Mouse (Mus musculus) kidney, adult 18-20 months (tissue): ENCODE data around the gene Slc24a5.
"Not testable (repeated sequence)": the region's sequence is repeated elsewhere in the genome, so short reads cannot be mapped to it uniquely, and the experiment has no call there.

ENCODE experiments used
- DNase-seq: peaks from one replicate; pipeline ENCODE4 v3.0.0; 2021

Gene Slc24a5

DNA sequence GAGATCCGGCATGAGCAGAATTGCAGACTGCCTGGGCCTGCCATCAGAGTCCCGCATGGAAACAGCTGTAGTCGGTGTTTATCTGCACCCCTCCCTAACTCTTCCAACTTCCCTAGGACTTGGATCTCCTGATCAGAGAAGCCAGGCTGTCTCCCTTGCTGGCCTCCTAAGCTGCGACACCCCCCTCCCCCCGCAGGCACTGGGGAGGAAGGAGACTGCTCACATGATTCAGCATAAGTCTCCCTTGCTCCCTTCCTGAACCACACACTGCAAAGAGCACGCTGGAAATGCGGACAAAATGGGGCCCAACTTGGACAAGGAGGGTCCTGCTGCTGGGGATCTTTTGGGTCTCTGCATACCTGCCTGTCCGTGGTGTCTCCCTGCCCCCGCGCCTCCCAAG lies at the start of gene Slc24a5:
Slc24a5 (plus strand) TSS at position 231 of the 400 bp plus-strand sequence.
- no peak for DNase-seq

DNA sequence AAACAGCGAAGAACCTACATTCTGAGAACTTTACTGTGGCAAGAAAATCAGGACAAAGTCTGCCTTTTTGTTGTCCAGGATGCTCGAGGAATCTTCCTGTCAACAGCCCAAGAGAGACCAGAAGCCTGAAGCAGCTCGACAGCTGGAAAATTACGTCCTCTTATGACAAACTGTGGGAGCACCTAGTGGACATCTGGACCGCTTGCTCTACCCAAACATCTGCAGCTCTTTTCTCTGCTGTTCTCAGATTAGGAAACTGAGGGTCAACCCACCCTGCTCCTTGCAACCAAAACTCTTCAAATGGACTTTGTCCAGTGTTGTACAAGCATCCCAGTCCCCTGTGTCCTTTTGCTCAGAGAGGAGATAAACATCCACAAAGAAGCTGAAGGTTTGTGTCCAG lies 43.5 kb upstream of the Slc24a5 start:
- no peak for DNase-seq

DNA sequence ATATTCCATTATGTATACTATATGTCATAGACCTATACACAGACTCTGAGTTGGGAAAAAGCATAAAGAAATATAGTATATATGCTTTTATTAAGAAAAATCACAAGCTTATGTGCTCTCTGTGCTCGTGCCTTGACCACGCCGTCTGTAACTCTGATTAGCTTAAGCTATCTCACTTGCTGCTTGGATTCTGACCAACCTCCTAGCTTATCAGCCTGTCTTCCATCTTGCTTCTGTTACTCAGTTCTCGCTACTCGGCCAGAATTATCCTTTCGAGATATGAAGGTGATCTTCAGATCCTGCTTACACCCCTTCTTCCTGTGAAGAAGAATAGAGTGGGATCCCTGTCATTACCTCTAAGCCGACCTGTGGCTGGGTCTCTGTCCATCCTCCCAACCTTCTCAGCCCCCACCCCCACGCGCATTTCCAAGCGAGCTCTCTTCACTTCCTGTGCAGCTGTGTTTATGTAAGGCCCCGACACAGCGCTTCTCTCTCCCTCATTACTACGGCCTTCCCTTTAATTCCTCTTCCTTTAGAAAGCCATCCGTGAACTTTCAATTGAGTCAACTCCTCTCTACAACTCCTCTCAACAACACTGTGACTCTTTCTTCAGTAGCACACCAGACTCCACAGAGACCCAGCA lies 41.4 kb upstream of the Slc24a5 start:
- DNase-seq: no peak

DNA sequence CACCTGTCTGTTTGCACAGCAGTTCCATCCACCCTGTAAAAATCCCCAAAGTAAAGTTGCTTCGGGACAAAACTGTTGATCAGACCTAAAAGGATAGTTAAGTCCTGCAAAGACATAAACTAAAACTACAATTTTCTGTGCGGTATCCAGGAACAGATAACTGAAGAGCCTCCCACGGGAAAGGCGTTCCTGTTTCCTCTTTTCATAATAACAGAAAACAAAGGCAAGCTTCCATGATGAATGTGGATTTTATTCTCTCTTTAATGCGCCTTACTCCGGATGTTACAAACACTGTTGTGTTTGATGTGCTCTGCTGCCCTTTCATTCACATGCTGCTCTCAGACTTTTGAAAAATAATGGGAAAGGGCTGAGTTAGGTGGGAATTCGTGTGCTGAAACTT lies 37.3 kb upstream of the Slc24a5 start:
- no peak for DNase-seq

DNA sequence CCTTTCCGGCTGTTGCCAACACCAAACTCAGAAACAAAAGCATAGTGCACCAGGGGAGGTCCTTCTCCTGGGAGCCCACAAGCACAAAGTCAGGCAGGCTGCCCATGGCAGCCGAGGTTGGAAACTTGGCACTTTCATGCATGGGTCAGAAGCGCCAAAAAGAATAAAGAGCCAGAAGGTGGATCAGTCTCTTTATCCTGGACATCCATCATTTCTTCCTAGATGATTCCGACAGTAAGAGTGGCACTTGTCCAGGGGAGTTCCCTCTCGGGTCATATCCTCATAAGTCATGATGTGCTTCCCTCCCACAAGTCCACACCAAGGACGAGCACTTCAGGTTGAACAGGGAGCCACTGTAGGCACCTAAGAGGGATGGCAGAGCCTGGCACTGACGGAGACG lies 36.8 kb upstream of the Slc24a5 start:
- no peak for DNase-seq

DNA sequence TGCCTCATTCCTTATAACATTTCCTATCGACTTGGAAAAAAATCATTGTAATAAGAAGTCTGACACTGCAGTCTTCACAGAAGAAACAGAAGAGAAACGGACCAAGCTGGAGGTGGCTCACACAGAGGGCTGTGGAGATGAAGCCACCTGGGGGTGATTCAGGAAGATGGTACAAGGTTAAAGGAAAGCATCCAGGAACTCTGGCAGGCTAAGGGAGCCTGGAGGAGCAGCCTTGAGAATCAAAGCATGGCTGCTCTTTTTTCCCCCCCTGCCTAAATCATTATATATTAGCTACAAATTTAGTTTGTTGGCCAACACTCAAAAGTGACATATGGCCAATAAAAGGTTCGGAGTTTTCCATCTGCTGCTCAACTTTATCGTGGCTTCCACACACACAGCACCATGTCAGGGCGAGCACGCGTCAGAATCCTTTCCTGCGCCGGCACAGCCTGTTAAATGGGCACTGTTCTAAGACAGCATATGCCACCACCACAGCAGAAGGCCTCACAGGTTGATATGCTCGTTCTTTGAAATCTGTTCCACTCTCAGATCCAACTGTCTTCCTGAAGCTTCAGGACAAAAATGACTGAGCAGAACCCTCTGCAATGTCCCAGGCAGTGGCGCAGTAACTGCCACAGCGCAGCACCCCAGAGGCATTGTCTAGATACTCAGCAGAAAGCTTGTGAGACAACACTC lies 36.2 kb upstream of the Slc24a5 start:
- DNase-seq: no peak

DNA sequence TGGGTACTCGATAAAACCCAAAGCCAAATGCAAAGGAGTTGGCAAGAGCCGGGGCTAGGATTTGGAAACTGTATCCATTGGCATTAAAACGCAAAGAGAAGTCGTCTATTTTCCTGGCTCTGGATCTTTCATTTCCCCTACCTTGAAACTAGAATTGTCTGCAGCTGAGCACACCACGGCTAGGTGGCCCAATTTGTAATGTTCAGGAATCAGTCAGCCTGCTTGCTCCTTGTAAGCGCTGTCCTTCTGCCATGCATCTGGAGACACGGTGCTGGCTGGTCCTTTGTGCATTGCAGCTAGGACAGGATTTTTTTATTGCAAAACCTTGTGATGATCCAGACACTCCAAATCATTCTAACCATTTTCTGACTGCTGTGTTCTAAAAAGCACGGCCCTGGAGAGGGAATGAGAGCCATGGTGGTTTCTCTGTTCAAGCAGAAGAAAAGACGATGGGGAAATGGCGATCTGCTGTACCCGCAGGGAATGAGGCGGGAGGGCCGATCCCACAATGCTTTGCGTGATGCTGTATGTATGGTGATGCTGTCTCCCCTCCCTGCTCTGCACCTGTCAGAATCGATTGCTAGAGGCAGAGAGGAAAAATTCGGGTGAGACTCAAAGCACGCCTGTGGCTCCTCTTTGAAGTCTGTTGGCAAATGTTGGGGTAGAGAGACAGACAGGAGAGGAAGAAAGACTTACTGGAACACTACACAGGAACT lies 35.5 kb upstream of the Slc24a5 start:
- no peak for DNase-seq

DNA sequence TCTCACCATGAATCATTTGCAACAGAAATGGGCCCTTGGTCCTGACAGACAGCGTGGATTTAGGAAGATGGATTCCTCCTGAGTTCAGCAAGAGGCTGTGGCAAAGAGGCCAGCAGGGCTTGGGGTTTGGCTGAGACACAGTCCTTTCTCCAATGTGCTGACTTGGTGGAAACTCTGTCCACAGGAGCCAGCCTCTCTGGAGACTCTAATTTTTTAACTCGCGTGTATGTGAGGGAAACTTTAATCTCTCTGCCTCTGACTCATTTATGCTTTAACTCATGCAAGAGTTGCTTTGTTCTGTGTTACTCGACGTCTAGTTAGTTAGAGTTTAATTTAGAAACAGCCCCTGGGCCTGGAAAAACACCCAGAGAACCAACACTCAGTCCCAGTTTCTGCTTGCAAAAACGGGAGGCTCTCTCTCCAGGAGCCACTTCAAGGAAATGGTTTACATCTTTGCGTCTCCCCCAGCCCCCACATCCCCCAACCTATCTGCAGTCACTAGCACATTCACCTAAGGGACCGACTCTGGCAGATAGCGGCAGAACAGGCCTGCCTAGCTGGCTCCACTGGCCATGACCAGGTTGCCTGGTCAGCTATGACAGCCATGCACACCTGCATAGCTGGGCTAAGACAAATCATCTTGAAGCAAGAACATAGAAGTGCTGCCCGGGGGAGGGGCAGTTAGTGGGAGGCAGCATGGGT lies 34.7 kb upstream of the Slc24a5 start:
- peak; percentile 33 for DNase-seq

DNA sequence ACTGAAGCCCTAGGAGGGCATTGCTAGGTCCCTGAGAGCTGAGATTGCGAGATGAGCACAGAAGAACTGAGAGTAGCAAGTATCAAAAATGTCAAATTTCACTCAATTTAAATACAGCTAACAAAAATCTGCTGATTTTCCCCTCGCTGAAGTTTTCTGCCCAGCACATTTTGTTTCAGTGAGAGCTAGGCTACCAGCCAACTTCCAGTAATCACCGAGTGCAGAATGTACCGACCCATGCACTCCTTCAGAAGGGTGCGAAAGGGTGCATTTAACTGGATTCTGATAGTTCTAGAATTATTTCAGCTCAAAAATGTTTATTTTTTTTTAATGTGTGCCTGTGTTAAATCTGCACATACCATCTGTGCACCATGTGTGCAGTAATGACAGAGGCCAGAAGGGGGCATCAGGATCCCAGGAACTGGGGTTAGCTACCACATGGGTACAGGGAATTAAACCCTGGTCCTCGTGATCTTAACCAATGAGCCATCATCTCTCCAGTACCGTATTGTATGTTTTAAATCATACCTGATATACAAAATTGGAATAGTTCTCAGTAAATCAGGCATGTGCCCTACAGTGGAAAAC lies 12.5 kb upstream of the Slc24a5 start:
- DNase-seq: no peak

DNA sequence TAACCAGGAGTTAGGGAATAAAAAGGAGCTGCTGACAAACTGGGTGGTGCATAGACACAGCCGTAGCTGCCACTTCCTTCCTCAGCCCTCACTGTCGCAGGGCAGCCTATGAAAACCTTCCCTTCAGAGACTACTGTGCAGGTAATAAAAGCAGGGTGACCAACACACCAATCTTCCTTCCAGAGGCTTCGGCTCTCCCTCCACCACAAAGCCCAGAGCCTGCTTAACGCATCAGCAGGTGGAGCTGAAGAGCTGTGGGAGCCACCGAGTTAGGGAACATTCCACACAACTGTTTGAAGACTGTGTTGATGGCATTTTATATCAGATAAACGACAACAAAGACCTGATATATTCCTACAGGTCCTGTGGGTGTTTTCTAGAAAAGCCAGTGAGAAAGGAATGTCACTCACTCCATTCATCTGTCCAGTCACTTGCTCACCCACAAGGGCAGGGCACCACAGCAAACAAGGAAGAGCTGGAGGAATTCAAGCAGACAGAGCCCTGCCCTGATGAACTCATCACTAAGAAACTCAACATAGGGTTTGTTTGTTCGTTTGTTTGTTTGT lies 10.6 kb upstream of the Slc24a5 start:
- peak; percentile 38 for DNase-seq

DNA sequence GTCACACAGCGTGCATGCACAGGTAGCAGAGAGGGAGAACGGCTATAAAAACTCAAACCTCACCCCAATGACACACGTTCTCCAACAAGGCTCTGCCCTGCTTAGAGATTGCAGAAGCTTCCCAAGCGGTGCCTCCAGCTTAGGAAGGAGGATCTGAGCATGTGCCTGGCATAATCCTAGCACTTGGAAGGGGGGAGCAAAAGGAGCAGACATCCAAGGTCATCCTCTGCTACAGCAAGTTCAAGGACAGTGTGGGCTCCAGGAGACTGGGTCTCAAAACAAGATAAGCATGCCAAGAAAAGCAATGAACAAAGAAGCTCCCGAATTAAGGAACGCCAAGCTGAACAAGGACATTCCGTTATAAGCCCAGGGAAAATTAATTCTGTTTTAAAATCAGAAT lies 6.5 kb upstream of the Slc24a5 start:
- no peak for DNase-seq

DNA sequence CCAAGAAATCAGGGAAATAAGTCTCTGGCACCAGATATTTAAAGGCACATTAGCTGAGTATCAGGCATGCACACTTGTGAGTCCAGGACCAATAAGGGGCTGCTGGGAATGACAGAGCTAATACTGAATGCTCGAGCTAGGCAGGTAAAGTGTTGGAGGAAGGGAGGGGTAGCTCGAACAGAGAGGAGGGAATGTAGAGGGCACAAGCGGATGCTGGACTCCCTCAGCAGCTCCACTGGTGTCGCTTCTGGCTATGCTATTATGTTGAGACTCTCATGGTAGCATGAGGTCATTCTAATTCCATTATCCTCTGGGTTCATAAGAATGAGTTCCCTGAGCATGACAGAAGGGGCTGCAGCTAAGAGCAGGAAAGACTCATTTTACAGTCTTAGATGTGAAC lies 5.0 kb upstream of the Slc24a5 start:
- no peak for DNase-seq

DNA sequence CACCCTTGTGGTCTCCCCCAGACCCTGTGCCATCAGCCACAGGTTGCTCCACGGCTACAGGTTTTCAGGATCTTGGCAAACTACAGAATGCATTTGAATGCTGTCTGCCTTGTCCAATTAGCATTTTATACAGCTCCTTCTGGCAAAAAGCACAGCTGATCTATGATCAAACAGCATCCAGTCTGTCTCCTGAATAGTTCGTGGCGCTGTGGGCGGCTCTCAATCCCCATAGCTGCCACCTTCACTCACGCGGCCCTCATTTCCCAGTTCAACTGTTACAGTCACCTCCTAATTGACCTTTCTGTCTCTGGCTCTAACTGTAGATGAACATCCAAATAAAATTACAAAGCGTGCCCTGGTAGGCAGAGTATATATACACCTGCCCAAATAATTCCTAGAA lies 551 bp upstream of the Slc24a5 start:
- no peak for DNase-seq

DNA sequence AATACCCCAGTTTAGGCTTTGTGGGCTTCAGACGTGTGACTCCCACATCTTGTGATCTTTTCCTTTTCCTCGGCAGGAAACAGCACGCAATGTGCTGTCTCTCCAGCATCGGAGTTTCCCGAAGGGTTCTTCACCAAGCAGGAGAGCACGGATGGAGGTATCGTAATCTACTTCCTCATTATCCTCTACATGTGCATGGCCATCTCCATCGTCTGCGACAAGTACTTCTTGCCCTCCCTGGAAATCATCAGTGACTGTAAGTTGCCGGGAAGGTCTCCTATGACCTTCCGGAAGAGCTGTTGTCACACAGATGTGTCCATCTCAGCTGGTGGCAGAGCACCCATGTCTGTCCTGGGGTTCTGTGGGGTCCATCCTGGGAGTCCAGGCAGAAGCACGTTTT lies 772 bp downstream of the Slc24a5 start:
- no peak for DNase-seq

DNA sequence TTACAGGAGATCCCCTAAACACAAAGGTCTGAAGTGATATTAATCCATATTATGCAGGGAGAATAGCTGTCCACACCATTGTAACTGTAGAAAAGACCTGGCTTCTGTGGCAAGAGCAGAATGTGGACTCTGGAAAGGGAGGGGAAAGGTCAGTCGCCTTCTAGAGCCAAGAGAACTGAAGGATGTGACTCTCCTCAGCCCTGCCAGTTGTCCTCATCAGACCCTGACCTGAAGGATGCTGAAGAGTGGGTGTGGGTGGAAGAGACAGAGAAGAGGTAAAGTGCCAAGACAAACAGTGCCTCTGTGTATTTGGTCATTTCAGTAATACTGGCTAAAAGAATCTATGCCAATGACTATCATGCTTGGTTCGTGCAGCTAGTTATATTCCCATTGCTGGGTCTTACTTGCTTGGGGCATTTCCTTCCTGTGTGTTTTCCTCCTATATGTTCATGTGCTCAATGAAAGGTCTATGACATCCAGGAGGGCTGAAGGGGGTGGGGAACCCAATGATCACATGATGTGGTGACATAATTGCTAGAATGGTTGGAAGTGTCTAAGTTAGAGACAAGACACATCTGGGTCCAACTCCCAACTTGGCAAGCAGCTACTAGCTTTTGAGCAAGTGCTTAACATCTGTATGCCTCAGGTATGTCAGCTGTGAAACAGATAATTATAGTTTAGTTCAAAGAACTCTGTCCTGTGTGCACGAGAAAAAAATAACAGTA lies 5.3 kb downstream of the Slc24a5 start:
- DNase-seq: no peak

DNA sequence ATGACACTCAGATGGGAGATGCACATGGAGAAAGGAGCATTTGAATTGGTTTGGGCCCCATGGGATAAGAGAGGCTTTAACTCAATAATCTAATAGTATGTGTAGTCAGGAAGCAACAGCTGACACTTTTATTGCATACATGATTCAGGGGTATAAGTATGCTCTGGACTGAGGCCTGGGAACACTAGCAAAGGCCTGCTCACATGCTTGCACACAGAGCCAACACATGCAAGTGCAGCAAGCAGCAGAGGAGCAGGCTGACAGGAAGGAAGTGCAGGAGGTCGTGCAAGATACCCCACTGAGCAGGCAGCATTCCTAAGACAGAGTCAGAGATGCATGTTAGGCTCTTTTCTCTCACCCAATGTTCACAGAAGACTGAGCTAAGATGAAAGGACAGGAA lies 16.0 kb downstream of the Slc24a5 start:
- DNase-seq: no peak

DNA sequence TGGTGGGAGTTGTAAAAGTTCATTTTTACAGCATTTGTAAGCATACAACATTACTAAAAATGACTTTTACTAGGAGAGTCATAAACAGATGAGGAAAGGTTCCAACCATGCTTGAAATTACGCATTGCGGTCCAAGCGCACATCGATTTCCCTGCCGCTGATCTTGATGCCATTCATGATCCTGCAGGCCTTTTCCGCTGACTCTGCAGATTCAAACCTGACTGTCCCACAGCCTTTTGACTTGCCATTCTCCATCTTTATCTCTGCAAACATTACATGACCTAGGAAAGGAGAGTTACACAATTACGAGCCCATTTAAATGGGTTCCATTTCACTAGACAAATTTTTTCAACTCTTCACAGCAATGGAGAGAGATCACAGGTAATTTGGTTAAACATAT lies 20.8 kb downstream of the Slc24a5 start:
- no peak for DNase-seq

DNA sequence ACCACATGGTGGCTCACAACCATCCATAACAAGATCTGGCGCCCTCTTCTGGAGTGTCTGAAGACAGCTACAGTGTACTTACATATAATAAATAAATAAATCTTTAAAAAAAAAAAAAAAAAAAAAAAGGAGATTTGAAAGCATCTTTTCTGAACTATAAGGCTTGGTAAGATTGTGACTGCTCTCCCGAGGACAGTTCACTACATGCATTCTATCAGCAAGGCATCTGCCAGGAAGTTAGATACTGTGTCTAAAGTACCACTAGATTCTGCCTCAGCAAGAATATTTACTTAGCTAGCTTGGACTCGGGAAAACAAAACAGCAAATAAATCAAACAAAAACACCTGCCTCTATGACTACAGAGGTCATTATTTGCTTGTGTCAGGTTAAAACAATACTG lies 24.2 kb downstream of the Slc24a5 start:
- not testable (repeated sequence) for DNase-seq

DNA sequence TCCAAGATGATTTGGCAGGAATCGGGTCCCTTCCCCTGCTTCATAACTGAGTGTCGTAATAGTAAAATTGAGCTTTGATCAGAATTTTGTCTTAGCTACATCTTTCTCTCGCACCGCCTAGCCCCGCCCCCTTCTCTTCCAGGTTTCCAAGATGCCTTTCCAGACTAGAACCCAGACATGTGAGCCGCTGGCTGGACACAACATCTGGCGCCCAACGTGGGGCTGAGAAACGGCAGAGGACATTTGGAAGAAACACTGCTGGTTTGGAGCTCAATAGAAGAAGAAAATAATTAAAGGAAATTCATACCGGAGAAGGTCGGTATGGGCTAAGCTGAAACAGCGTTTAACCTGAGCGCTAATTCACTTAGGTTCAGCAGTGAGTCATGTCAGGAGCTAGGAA lies 36.6 kb downstream of the Slc24a5 start:
- not testable (repeated sequence) for DNase-seq

DNA sequence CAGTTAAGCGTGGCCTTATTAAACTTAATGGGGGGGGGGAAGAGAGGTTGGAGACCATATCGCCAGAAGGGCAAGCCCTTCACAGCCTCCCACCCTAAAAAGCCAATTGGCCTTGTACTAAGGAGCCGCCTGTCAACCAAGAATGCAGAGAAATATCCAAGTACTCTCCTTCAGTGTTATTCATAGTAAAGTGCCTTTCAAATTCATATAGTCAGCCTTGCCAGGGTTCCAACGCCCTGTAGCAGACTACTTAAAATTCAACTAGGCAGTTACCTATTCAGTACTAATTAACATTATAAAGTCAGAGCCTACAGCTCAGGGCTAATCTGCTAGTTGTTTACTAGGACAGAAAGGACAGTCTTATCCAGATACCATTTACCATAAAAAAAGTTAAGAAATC lies 38.6 kb downstream of the Slc24a5 start:
- not testable (repeated sequence) for DNase-seq

DNA sequence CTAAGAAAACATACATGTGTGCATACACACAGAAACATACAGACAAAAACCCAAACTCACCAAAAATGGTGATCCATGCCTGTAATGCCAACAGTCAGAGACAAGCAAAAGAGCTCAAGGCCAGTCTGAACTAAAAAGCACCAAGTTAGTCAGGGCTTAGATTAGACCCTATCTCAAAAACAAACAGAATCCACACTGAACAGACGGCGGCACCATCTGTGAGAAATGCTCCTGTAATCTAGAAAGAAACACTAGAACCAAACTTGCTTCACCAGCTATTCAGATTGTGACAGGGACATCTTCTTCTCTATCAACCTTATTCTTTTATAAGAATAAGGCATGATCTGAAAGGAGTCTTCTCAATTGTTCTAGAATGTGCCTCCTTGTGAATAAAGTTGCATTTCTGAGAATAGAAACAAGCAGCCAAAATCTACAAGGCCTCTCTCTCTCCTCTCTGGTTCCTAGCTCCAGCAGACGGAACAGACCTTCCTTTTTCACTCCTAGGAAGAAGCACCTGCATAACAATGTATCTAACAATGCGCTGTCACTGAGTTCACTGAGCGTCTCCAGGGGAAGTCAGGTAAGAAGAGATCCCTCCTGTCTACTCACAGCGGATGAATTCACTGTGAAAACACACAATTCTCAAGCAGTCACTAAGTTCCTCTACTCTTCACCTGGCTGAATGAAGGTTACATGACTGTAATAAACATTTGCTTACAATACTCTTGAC lies 51.6 kb downstream of the Slc24a5 start:
- no peak for DNase-seq

DNA sequence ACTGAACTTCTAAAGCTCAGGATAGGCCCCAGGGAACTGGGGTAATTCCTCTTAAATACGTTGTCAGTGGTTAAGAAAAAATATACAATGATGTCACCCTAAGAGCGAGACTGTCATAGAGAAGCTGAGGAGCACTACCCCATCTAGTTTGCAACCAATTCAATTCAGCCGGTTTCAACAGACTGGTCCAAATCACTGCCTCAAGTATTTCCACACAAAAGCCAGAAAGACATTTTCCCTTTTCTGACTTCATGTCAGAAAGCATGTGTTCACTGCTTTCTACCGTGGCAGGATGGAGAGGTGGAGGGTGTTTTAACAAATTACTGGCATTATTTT lies 54.3 kb downstream of the Slc24a5 start:
- DNase-seq: no peak
